Mouse (Mus musculus) spleen, adult 2 months (tissue): ENCODE results near the gene Thrap3.

Source experiments
- CTCF ChIP-seq: fragments of 200-500 bp; IDR thresholded peaks from 2 replicates; pipeline ENCODE4 v1.5.1; 2011; ENCODE audit warnings: mild to moderate bottlenecking, inconsistent platforms; ENCODE audit not compliant: insufficient read depth, insufficient read length, insufficient replicate concordance; ENCODE audit errors: extremely low read depth
- POLR2A ChIP-seq: fragments of 200-500 bp; IDR thresholded peaks from 2 replicates; pipeline ENCODE4 v1.6.1; 2011; ENCODE audit warnings: low read depth, low read length, inconsistent platforms

- TF ChIP-seq CTCF (no peak), POLR2A (no peak)
Measured at GRCm38 (mm10) chr4:126134639-126135038, 67.9 kb downstream of the Thrap3 start.
